Mouse (Mus musculus) neural tube, embryonic 11.5 days (tissue): ENCODE measurements around the gene Nbea. TPM values are rescaled to one million over a fixed set of nuclear protein-coding genes. Genes with fewer than 3 reads are reported as not detected.

Experiments
- ATAC-seq: fragments of 200-750 bp; cut with Nextera tagmentation; 2 replicates; pipeline ENCODE4 v1.8.0; 2017; ENCODE audit warnings: moderate number of reproducible peaks, mild to moderate bottlenecking, moderate TSS enrichment, moderate library complexity; ENCODE audit not compliant: insufficient read depth, low FRiP score, low TSS enrichment
- DNase-seq: peaks from one replicate; pipeline ENCODE4 v3.0.0-alpha.2; 2015; ENCODE audit warnings: low spot score
- H3K27ac ChIP-seq: fragments of 300-500 bp; sonication (generic); 2 replicates; pipeline ENCODE4 v1.5.1; 2014; ENCODE audit warnings: low read depth, mild to moderate bottlenecking, low read length
- H3K27me3 ChIP-seq: fragments of 300-500 bp; sonication (generic); 2 replicates; pipeline ENCODE4 v1.6.1; 2014; ENCODE audit warnings: mild to moderate bottlenecking, low read length, mixed read lengths; ENCODE audit not compliant: control insufficient read depth, insufficient read depth
- H3K36me3 ChIP-seq: fragments of 300-500 bp; sonication (generic); 2 replicates; pipeline ENCODE4 v1.6.1; 2014; ENCODE audit warnings: mild to moderate bottlenecking, low read length, moderate library complexity, mixed read lengths; ENCODE audit not compliant: control insufficient read depth, insufficient read depth
- H3K4me1 ChIP-seq: fragments of 300-500 bp; sonication (generic); 2 replicates; pipeline ENCODE4 v1.6.1; 2014; ENCODE audit warnings: low read length, mixed read lengths; ENCODE audit not compliant: control insufficient read depth, insufficient read depth
- H3K4me2 ChIP-seq: fragments of 300-500 bp; sonication (generic); 2 replicates; pipeline ENCODE4 v1.6.1; 2014; ENCODE audit warnings: low read depth, mild to moderate bottlenecking, moderate library complexity
- H3K4me3 ChIP-seq: fragments of 300-500 bp; sonication (generic); 2 replicates; pipeline ENCODE4 v1.5.1; 2014; ENCODE audit warnings: low read depth, low read length
- H3K9ac ChIP-seq: fragments of 300-500 bp; sonication (generic); 2 replicates; pipeline ENCODE4 v1.6.1; 2014; ENCODE audit warnings: mild to moderate bottlenecking, low read length
- H3K9me3 ChIP-seq: fragments of 300-500 bp; sonication (generic); 2 replicates; pipeline ENCODE4 v1.6.1; 2016; ENCODE audit warnings: low read length; ENCODE audit not compliant: control insufficient read depth
- WGBS: fragments of 180-500 bp; shearing (Covaris S2); extraction: QIAGEN DNeasy Blood & Tissue Kit; methylation state at CpG from one replicate; pipeline ENCODE4 v1.1.7; 2014; 5-methylcytosine and 5-hydroxymethylcytosine counted together
- polyA plus RNA-seq: library from polyadenylated mRNA; unstranded; fragments of >200 nt; fragmentation: Nextera tagmentation; extraction: Ambion mirVana; gene quantifications from 2 replicates; pipeline ENCODE4 v1.2.1, GENCODE M21; 2014

The Nbea gene
- polyA plus RNA-seq, 1 experiment from 2014 or later: 18.8 TPM

DNA sequence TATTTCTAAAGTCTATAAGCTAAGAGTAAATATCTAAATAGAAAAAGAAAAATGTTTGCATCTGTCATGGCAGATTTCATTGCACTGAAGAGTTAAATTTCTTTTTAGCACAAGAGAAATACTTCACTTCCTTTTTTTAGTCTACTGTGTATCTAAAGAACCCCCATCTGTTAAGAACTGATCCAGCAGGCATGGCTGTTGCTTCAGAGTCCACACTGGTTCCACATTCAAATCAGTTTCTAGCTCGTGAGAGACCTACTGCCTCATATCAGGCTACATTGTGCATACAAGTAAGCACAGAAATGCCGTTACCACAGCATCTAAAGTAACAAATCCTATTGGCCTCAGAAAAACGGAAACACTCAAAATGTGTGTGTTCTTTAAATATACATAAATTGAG lies 2.5 kb downstream of the Nbea start:
- Histone ChIP-seq H3K9ac (no peak overlapping the region), H3K27me3 (no peaks in the 10 kb centered on the region), H3K4me2 (peak overlapping the region; percentile 83), H3K27ac (no peak overlapping the region), H3K9me3 (no peaks in the 10 kb centered on the region), H3K4me1 (0 out of 2 replicates have a peak, but pooled peaks cover 4% of the 10 kb centered on the region), H3K36me3 (no peaks in the 10 kb centered on the region), H3K4me3 (0 out of 2 replicates have a peak overlapping the region, but pooled peaks have one; percentile 93)
- ATAC-seq (no peak), DNase-seq (no peak)
- 66% methylated on average over 3 of the region's 3 CpGs for WGBS

DNA sequence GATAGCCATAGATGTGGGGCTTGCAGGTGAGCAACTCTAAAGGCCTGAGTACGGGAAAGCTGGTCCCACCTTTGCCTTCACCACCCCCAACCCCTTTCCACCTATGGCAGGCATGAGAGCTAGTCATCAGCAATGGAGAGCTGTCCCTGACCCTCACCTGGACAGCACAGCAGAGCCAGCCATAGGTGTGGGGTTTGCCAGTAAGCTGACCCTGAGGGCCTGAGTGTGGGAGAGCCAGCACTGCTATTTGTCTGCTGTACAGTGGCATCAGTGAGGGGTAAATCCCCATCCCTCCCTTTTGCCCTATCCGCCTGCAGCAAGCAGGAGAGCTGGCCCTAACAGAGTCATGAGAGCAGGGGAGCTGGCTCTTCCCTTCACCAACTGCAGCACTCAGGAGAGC lies 25.6 kb downstream of the Nbea start:
- Histone ChIP-seq H3K9ac (no peak overlapping the region), H3K36me3 (no peaks in the 10 kb centered on the region), H3K4me1 (no peaks in the 10 kb centered on the region), H3K27ac (no peak overlapping the region), H3K9me3 (no peaks in the 10 kb centered on the region), H3K4me2 (no peak overlapping the region), H3K27me3 (no peaks in the 10 kb centered on the region), H3K4me3 (no peak overlapping the region)
- WGBS: 92% methylated on average over 2 of the region's 2 CpGs
- DNase-seq (no peak), ATAC-seq (no peak)

DNA sequence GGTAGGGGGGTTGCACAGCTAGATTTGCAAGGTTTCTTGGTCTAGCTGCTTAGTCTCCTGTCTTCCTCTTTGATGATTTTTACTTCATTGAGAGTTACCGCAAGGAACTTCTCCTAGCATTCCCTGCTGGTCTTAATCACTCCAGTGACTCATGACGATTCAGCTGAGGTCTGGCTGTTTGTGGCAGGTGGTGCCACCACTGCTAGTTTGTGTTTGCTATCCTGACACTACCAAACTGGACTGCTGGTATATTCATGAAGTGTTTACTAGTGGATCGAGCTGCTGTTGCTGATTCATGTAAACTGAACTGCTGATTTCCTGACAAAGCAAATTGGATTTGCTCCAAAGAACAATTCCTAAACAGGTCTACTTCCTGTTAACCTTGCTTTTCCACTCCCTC lies 56.8 kb downstream of the Nbea start:
- Histone ChIP-seq H3K27me3 (no peaks in the 10 kb centered on the region), H3K36me3 (no peaks in the 10 kb centered on the region), H3K9ac (no peak overlapping the region), H3K4me3 (no peak overlapping the region), H3K4me2 (no peak overlapping the region), H3K9me3 (no peaks in the 10 kb centered on the region), H3K27ac (no peak overlapping the region), H3K4me1 (no peaks in the 10 kb centered on the region)
- ATAC-seq: no peak
- WGBS: 96% methylated on average over 3 of the region's 3 CpGs
- no peak for DNase-seq

DNA sequence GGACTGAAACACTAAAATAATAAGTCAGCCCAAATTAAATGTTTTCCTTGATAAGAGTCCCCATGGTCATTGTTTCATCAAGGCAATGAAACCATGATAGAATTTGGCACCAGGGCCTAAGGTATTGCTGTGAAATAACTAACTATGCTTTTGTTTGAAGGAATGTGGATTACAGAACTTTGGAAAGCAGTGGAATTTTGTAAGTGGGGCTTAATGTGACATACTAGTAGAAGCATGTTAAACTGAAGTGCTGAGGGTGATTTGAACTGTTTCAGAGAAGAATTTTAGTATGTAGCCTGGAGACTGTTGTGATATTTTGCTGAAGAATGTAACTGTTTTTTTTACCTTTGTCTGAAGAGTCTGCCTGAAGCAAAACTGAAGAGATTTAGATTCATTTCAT lies 66.9 kb downstream of the Nbea start:
- DNase-seq (no peak), ATAC-seq (no peak)
- no peak overlapping the region for H3K9ac ChIP-seq
- no peaks in the 10 kb centered on the region for H3K27me3 ChIP-seq
- no peaks in the 10 kb centered on the region for H3K36me3 ChIP-seq
- H3K4me1 ChIP-seq: no peaks in the 10 kb centered on the region
- no peak overlapping the region for H3K4me3 ChIP-seq
- no peak overlapping the region for H3K4me2 ChIP-seq
- H3K9me3 ChIP-seq: no peaks in the 10 kb centered on the region
- no peak overlapping the region for H3K27ac ChIP-seq

DNA sequence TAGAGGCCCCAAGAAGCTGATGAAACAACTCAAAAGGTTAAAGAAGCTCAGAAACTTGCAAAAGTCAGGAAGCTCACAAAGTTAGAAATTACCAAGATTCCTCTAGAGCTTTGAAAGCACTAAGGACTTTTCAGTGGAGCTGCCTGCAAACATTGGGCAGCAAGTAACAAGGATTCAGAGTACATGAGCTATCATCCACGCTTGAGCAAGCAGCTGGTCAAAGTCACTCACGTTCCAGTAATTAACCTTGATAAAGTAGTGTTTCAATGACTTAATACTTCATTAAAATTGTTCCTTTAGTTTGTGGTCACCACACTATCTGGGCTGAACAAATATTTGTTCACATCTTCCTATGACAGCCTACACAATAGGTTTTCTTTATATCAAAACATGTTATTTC lies 75.4 kb downstream of the Nbea start:
- Histone ChIP-seq H3K9me3 (no peaks in the 10 kb centered on the region), H3K36me3 (no peaks in the 10 kb centered on the region), H3K9ac (no peak overlapping the region), H3K27ac (no peak overlapping the region), H3K4me3 (no peak overlapping the region), H3K27me3 (no peaks in the 10 kb centered on the region), H3K4me1 (no peaks in the 10 kb centered on the region), H3K4me2 (no peak overlapping the region)
- WGBS: 82% methylated on average over 2 of the region's 2 CpGs
- ATAC-seq: no peak
- no peak for DNase-seq

DNA sequence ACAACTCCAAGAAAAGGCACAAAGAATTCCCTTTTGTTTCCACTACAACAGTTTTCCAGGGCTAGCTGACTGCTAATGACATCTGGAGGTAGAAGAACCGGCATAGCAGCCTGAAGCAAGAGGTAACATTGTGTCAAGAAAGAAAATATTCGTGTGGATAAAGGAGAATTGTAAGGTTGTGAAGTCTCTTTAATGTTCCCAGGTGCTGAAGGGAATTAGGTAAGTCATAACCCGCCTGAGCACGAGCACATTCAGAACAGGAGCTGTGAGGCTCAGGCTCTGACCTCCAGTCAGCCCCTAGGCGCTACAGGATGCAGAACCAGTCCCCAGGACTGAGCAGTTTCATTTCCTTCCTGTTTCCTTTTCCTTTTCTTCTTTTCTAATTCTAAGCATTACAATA lies 86.4 kb downstream of the Nbea start:
- Histone ChIP-seq H3K9me3 (no peaks in the 10 kb centered on the region), H3K27ac (peak overlapping the region; percentile 39; the same call in 1 of the 2 replicates), H3K9ac (no peak overlapping the region), H3K4me1 (peaks cover 4% of the 10 kb centered on the region; the same call in 1 of the 2 replicates), H3K27me3 (no peaks in the 10 kb centered on the region), H3K4me2 (no peak overlapping the region), H3K36me3 (no peaks in the 10 kb centered on the region), H3K4me3 (no peak overlapping the region)
- no peak for DNase-seq
- 24% methylated on average over 5 of the region's 5 CpGs for WGBS
- no peak for ATAC-seq

DNA sequence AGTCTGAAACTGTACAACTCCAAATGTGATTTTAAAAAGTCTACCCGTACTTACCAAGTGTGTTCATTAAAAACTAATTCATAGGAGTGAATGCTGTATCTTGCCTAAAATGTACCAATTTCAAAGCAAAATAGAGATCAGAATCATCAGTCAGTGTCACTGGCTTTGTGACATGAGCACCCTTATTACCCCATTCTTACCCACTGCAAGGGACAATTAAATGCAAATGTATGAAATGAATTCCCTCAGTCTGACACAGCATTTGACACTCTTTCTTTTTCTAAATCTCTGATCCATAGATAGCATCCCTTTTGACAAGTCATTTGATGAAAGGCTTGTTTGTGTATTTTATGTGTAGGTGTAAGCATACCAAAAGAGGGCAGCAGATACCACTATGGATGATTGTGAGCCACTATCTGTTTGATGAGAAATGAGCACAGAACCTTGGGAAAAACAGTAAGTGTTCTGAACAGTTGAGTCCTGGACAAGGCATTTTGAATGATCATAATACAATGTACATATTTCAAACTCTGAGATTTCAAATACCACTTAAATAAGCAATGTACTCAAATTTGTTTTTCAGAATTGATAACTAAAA lies 104.4 kb downstream of the Nbea start:
- no peak for ATAC-seq
- Histone ChIP-seq H3K9ac (no peak overlapping the region), H3K27me3 (no peaks in the 10 kb centered on the region), H3K4me2 (no peak overlapping the region), H3K27ac (no peak overlapping the region), H3K4me1 (no peaks in the 10 kb centered on the region), H3K36me3 (no peaks in the 10 kb centered on the region), H3K9me3 (no peaks in the 10 kb centered on the region), H3K4me3 (no peak overlapping the region)
- DNase-seq: no peak
- WGBS: 83% methylated on average over 1 of the region's 1 CpGs

DNA sequence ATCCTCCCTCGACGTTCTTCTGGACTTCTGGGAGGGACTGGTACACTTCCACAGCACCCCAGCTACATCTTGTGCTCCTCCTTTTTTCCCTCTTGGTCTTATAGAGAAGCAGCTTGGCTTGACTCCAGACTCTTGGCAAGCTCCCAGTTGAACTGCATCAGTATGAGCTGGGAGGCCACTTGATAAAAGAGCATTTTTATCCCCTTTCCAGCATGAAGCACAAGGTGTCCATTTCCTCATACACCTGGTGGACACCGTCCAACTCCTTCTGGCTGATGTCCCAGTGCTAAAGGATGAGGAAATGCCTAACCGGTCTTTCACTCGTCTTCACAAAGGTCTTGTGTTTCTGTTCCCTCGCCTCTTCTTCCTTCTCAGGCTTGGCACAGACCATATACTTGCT lies 115.7 kb downstream of the Nbea start:
- H3K36me3 ChIP-seq: no peaks in the 10 kb centered on the region
- no peaks in the 10 kb centered on the region for H3K27me3 ChIP-seq
- H3K9ac ChIP-seq: no peak overlapping the region
- no peak overlapping the region for H3K4me3 ChIP-seq
- H3K4me1 ChIP-seq: no peaks in the 10 kb centered on the region
- ATAC-seq (no peak), DNase-seq (no peak)
- H3K27ac ChIP-seq: no peak overlapping the region
- H3K9me3 ChIP-seq: no peaks in the 10 kb centered on the region
- no peak overlapping the region for H3K4me2 ChIP-seq
- 93% methylated on average over 6 of the region's 6 CpGs for WGBS

DNA sequence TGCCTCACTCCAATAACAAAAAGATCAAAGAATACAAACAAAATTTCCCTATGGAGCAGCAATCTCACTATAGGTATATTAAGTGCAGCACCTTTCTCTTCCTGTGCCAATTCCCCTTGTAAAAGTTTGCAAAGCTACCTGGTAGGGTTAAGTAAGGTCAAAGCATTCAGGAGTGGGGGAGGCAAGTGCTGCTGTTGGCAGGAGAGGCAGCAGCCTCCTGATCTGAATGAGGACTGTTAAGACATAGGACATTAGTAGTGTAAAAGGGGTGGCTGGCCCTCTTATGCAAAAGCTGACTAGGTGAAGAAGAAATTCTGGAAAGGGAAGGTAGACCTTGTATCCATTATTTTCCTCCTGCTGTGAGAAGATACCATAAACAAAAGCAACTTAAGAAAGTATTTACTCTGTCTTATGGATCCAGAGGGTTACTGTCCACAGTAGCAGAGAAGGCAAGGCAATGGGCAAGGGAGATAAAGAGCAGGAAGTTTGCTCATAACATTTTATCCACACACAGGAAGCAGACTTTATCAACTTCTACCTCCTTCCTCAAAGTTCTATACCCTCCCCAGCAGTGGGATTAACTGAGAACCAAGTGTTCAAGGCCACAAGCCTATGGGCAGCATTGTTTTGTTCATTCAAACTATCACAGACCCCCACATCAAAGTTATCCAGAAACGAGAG lies 117.0 kb downstream of the Nbea start:
- no peak overlapping the region for H3K4me2 ChIP-seq
- H3K27me3 ChIP-seq: no peaks in the 10 kb centered on the region
- 84% methylated on average over 1 of the region's 1 CpGs for WGBS
- H3K4me1 ChIP-seq: no peaks in the 10 kb centered on the region
- no peak for ATAC-seq
- H3K9ac ChIP-seq: no peak overlapping the region
- no peak for DNase-seq
- H3K27ac ChIP-seq: no peak overlapping the region
- no peak overlapping the region for H3K4me3 ChIP-seq
- no peaks in the 10 kb centered on the region for H3K9me3 ChIP-seq
- H3K36me3 ChIP-seq: no peaks in the 10 kb centered on the region
